ENCODE assay signal across 8 mouse cellular contexts in the genomic region with DNA sequence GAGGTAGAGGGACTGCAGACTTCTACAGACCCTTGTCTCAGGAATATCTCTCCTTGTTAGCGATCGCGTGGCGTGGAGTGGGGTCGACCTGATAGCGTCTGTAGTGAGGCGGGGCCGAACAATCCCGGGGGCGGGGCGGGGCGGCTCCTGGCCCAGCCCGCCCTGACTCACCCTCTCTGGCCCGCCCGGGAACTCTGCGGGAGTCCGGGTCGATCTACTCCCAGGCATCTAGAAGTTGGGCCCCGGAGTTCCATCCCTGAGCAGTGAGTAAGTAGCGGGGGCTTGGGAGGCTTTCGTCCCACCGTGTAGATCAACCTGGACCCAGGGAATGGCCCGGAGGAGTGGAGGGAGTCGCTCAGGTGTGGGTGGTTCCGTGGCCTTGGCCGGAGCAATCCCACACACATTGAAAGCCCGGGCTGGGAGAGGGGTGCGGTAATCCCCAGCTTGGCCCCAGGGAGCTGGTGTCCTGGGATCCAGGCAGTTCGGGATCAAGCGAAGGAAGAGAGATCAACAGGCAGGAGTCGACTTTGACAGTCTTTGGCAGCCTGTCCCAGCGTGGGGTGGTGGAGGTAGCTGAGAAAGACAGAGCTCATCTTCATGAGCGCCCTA. TPM values are rescaled to one million over a fixed set of nuclear protein-coding genes. Genes with fewer than 3 reads are reported as not detected.
DNase-seq lines count a peak whose midpoint lies in the region; ATAC-seq and TF ChIP-seq lines count a peak whose summit lies in the region.

A gene (plus strand): TSS at position 89 of the 609 bp plus-strand sequence.

- H3K4me2 ChIP-seq in neural tube, embryonic 11.5 days (ENCODE audit: low read depth): peak within 1 kb of the TSS; percentile 6
- H3K4me2 ChIP-seq in embryonic facial prominence, embryonic 14.5 days (ENCODE audit: low read depth, low read length): peak within 1 kb of the TSS; percentile 53
- H3K4me2 ChIP-seq in midbrain, embryonic 13.5 days (replicated peaks): peak within 1 kb of the TSS; percentile 36

- 7% methylated on average over 33 of the region's 33 CpGs for WGBS in neural tube, embryonic 11.5 days
- WGBS in embryonic facial prominence, embryonic 14.5 days: 5% methylated on average over 24 of the region's 33 CpGs
- 3% methylated on average over 33 of the region's 33 CpGs for WGBS in limb, embryonic 10.5 days
- WGBS in midbrain, embryonic 13.5 days: 4% methylated on average over 33 of the region's 33 CpGs
- WGBS in thymus, adult 2 months: 25% methylated on average over 33 of the region's 33 CpGs

- no peak within 1 kb of the TSS for H3K27ac ChIP-seq in neural tube, embryonic 11.5 days (ENCODE audit: low read depth, low read length)
- H3K27ac ChIP-seq in embryonic facial prominence, embryonic 14.5 days (replicated peaks; ENCODE audit: low read depth, low read length): no peak within 1 kb of the TSS
- H3K27ac ChIP-seq in limb, embryonic 10.5 days: peak within 1 kb of the TSS; percentile 16; the same call in 1 of the 2 replicates
- no peak within 1 kb of the TSS for H3K27ac ChIP-seq in midbrain, embryonic 13.5 days
- H3K27ac ChIP-seq in thymus, adult 2 months (ENCODE audit: control insufficient read depth, insufficient read depth, low read length): no peak within 1 kb of the TSS

- no peak for TF ChIP-seq POLR2A in thymus, adult 2 months (IDR thresholded peaks at IDR 0.05; ENCODE audit: control insufficient read depth, extremely low read depth, insufficient read depth, low read length, poor library complexity)

- peaks cover 16% of the 10 kb centered on the region for H3K27me3 ChIP-seq in neural tube, embryonic 11.5 days (ENCODE audit: control insufficient read depth, insufficient read depth, low read length)
- peaks cover 16% of the 10 kb centered on the region for H3K27me3 ChIP-seq in embryonic facial prominence, embryonic 14.5 days (replicated peaks; ENCODE audit: control insufficient read depth, insufficient read depth, low read length)
- H3K27me3 ChIP-seq in limb, embryonic 10.5 days (ENCODE audit: low read depth, poor library complexity, severe bottlenecking): peaks cover 56% of the 10 kb centered on the region
- H3K27me3 ChIP-seq in midbrain, embryonic 13.5 days: peaks cover 25% of the 10 kb centered on the region
- no peaks in the 10 kb centered on the region; the same call in 1 of the 2 replicates for H3K27me3 ChIP-seq in thymus, adult 2 months (ENCODE audit: control insufficient read depth, insufficient read depth, low read length)

- H3K9me3 ChIP-seq in neural tube, embryonic 11.5 days (ENCODE audit: control insufficient read depth, low read length): no peaks in the 10 kb centered on the region
- no peaks in the 10 kb centered on the region for H3K9me3 ChIP-seq in embryonic facial prominence, embryonic 14.5 days (ENCODE audit: control insufficient read depth, low read length)
- H3K9me3 ChIP-seq in limb, embryonic 10.5 days (replicated peaks): no peaks in the 10 kb centered on the region
- H3K9me3 ChIP-seq in midbrain, embryonic 13.5 days: no peaks in the 10 kb centered on the region

- H3K9ac ChIP-seq in neural tube, embryonic 11.5 days (ENCODE audit: low read length): no peak within 1 kb of the TSS
- H3K9ac ChIP-seq in embryonic facial prominence, embryonic 14.5 days (ENCODE audit: low read depth, low read length): peak within 1 kb of the TSS; percentile 49
- H3K9ac ChIP-seq in midbrain, embryonic 13.5 days (replicated peaks): 0 out of 2 replicates have a peak within 1 kb of the TSS, but pooled peaks have one; percentile 25

- no peak for TF ChIP-seq CTCF in thymus, adult 2 months (IDR thresholded peaks at IDR 0.05; ENCODE audit: borderline replicate concordance, control insufficient read depth, extremely low read depth, insufficient read depth, low read length, poor library complexity)

- peak; percentile 55; the same call in 1 of the 2 replicates for ATAC-seq in neural tube, embryonic 11.5 days (ENCODE audit: insufficient read depth, low FRiP score, low TSS enrichment)
- ATAC-seq in embryonic facial prominence, embryonic 14.5 days (ENCODE audit: low read depth): peak; percentile 58
- peak; percentile 55 for ATAC-seq in midbrain, embryonic 13.5 days
- no peak for ATAC-seq in inflammation-experienced regulatory T-cells, adult 6 months

- DNase-seq in neural tube, embryonic 11.5 days (ENCODE audit: low spot score): no peak
- DNase-seq in neural tube, embryonic 10.5 days (ENCODE audit: extremely low spot score, low spot score): no peak
- DNase-seq in embryonic facial prominence, embryonic 14.5 days (ENCODE audit: low spot score): no peak
- no peak for DNase-seq in limb, embryonic 10.5 days (ENCODE audit: low spot score)
- DNase-seq in left cerebral cortex, postnatal 36 days (ENCODE audit: low spot score in 2 of 2): no peak
- no peak for DNase-seq in thymus, adult 2 months

- H3K4me3 ChIP-seq in neural tube, embryonic 11.5 days (ENCODE audit: low read depth, low read length): 0 out of 2 replicates have a peak within 1 kb of the TSS, but pooled peaks have one; percentile 1
- H3K4me3 ChIP-seq in embryonic facial prominence, embryonic 14.5 days (ENCODE audit: low read depth, low read length): peak within 1 kb of the TSS; percentile 35
- peak within 1 kb of the TSS; percentile 41 for H3K4me3 ChIP-seq in limb, embryonic 10.5 days
- 0 out of 2 replicates have a peak within 1 kb of the TSS, but pooled peaks have one; percentile 8 for H3K4me3 ChIP-seq in midbrain, embryonic 13.5 days (replicated peaks)
- H3K4me3 ChIP-seq in thymus, adult 2 months (ENCODE audit: control insufficient read depth, insufficient read depth, low read length): no peak within 1 kb of the TSS

- no peaks in the 10 kb centered on the region for H3K36me3 ChIP-seq in neural tube, embryonic 11.5 days (ENCODE audit: control insufficient read depth, insufficient read depth, low read length)
- no peaks in the 10 kb centered on the region for H3K36me3 ChIP-seq in embryonic facial prominence, embryonic 14.5 days (ENCODE audit: control insufficient read depth, insufficient read depth, low read length)
- H3K36me3 ChIP-seq in limb, embryonic 10.5 days: no peaks in the 10 kb centered on the region
- no peaks in the 10 kb centered on the region for H3K36me3 ChIP-seq in midbrain, embryonic 13.5 days
- no peaks in the 10 kb centered on the region for H3K36me3 ChIP-seq in thymus, adult 2 months (ENCODE audit: control insufficient read depth, insufficient read depth, low read length)

- intact Hi-C loops in left cerebral cortex, postnatal 36 days (cut with DNase I): no loop called here

- peaks cover 3% of the 10 kb centered on the region; the same call in 1 of the 2 replicates for H3K4me1 ChIP-seq in neural tube, embryonic 11.5 days (ENCODE audit: control insufficient read depth, insufficient read depth, low read length)
- no peaks in the 10 kb centered on the region for H3K4me1 ChIP-seq in embryonic facial prominence, embryonic 14.5 days (ENCODE audit: control insufficient read depth, insufficient read depth, low read length)
- H3K4me1 ChIP-seq in limb, embryonic 10.5 days: peaks cover 8% of the 10 kb centered on the region
- peaks cover 5% of the 10 kb centered on the region; the same call in 1 of the 2 replicates for H3K4me1 ChIP-seq in midbrain, embryonic 13.5 days (replicated peaks)
- no peaks in the 10 kb centered on the region for H3K4me1 ChIP-seq in thymus, adult 2 months (replicated peaks; ENCODE audit: control insufficient read depth, insufficient read depth, low read length)

RNA-seq across cellular contexts. Expression of the gene that starts here (rescaled TPM):
- 0.05 TPM in 1 of 2 replicates, not detected in the other for polyA plus RNA-seq in neural tube, embryonic 11.5 days (2014; fragmentation: Nextera tagmentation; extraction: Ambion mirVana)
- polyA plus RNA-seq in embryonic facial prominence, embryonic 14.5 days (2014; fragmentation: Nextera tagmentation; extraction: Ambion mirVana): 0.69 and 0.97 TPM in 2 replicates
- polyA plus RNA-seq in limb, embryonic 10.5 days (2016; fragmentation: Nextera tagmentation; extraction: Ambion mirVana): 0.11 and 0.20 TPM in 2 replicates
- 0.17 TPM in 1 of 2 replicates, not detected in the other for polyA plus RNA-seq in midbrain, embryonic 13.5 days (2015; fragmentation: Nextera tagmentation; extraction: Ambion mirVana)
- under 1 TPM in 1 of 3 experiments, not detected in 2; 0.90 TPM for polyA plus RNA-seq in inflammation-experienced regulatory T-cells, adult 6 months (2017; shearing (Covaris generic))
- not detected for total RNA-seq in left cerebral cortex, postnatal 36 days (2021)
- polyA plus RNA-seq in thymus, adult 2 months (2012; rRNA removed): 0.59 and 0.66 TPM in 2 replicates

Comparison
In these comparisons a context has a peak if more than half of its experiments do, and no peak if none do; other contexts are left out.
1. Peak in ATAC-seq, H3K4me3 ChIP-seq and H3K4me2 ChIP-seq in neural tube, embryonic 11.5 days; RNA of the gene not detected or under 1 TPM.
2. Peak in ATAC-seq, H3K4me3 ChIP-seq, H3K9ac ChIP-seq and H3K4me2 ChIP-seq in embryonic facial prominence, embryonic 14.5 days; RNA of the gene not detected or under 1 TPM.
3. Peak in ATAC-seq, H3K4me3 ChIP-seq, H3K9ac ChIP-seq and H3K4me2 ChIP-seq in midbrain, embryonic 13.5 days; RNA of the gene not detected or under 1 TPM.